Mouse (Mus musculus): ENCODE data around the gene Il18rap. TPM values are rescaled to one million over a fixed set of nuclear protein-coding genes. Genes with fewer than 3 reads are reported as not detected.

Gene Il18rap
- polyA plus RNA-seq, 1 experiment from 2014 or later = 0.13 TPM

GRCm38 (mm10) chr1:40476756-40477155 lies 38.4 kb upstream of the Il18rap start:
- Histone ChIP-seq H3K27me3 (ENCODE audit: control insufficient read depth, insufficient read depth, low read length) (no peaks in the 10 kb centered on the region), H3K9me3 (ENCODE audit: control insufficient read depth, low read length) (no peaks in the 10 kb centered on the region), H3K36me3 (replicated peaks; ENCODE audit: control insufficient read depth, insufficient read depth) (no peaks in the 10 kb centered on the region), H3K9ac (no peak overlapping the region), H3K4me1 (replicated peaks; ENCODE audit: control insufficient read depth, insufficient read depth, low read length) (no peaks in the 10 kb centered on the region), H3K27ac (no peak overlapping the region), H3K4me3 (replicated peaks; ENCODE audit: low read length) (no peak overlapping the region), H3K4me2 (replicated peaks) (no peak overlapping the region)
- 71% methylated on average over 4 of the region's 4 CpGs for whole genome bisulfite sequencing
- DNase-seq (ENCODE audit: low spot score) = no peak
- no peak for ATAC-seq (ENCODE audit: low FRiP score)

DNA sequence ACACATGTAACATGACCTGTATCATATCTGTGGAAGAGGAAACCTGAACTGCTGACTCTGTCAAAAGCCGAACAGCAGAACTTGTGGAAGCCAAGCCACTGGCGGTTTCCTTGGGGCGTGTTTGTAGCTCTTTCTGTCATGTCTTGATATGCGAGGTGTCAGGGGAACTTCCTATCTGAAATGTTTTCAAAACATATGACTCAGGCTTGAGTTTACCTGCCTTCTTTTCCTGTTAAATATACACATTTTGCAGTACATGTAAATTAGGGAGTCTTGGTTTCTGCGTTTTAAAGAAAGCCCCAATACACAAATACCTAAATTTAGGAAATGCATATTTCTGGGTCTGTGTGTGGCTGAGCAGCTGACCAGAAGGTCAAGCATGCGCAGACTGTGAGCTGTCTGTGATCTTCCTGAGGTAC lies 35.6 kb upstream of the Il18rap start:
- H3K9me3 ChIP-seq (ENCODE audit: control insufficient read depth, low read length) = no peaks in the 10 kb centered on the region
- ATAC-seq (ENCODE audit: low FRiP score) = no peak
- no peak overlapping the region for H3K27ac ChIP-seq
- no peak overlapping the region for H3K9ac ChIP-seq
- no peak overlapping the region for H3K4me3 ChIP-seq (replicated peaks; ENCODE audit: low read length)
- H3K4me2 ChIP-seq (replicated peaks) = no peak overlapping the region
- no peaks in the 10 kb centered on the region for H3K27me3 ChIP-seq (ENCODE audit: control insufficient read depth, insufficient read depth, low read length)
- 87% methylated on average over 6 of the region's 6 CpGs for WGBS
- no peaks in the 10 kb centered on the region for H3K4me1 ChIP-seq (replicated peaks; ENCODE audit: control insufficient read depth, insufficient read depth, low read length)
- no peaks in the 10 kb centered on the region for H3K36me3 ChIP-seq (replicated peaks; ENCODE audit: control insufficient read depth, insufficient read depth)
- no peak for DNase-seq (ENCODE audit: low spot score)

- Histone ChIP-seq H3K4me1 (replicated peaks; ENCODE audit: control insufficient read depth, insufficient read depth, low read length) (no peaks in the 10 kb centered on the region), H3K27ac (no peak overlapping the region), H3K27me3 (ENCODE audit: control insufficient read depth, insufficient read depth, low read length) (no peaks in the 10 kb centered on the region), H3K4me3 (replicated peaks; ENCODE audit: low read length) (no peak overlapping the region), H3K9me3 (ENCODE audit: control insufficient read depth, low read length) (no peaks in the 10 kb centered on the region), H3K4me2 (replicated peaks) (no peak overlapping the region), H3K9ac (no peak overlapping the region), H3K36me3 (replicated peaks; ENCODE audit: control insufficient read depth, insufficient read depth) (no peaks in the 10 kb centered on the region)
- WGBS = 92% methylated on average over 4 of the region's 4 CpGs
- ATAC-seq (ENCODE audit: low FRiP score) = no peak
- DNase-seq (ENCODE audit: low spot score) = no peak
These were observed 20.6 kb upstream of the Il18rap start for GRCm38 (mm10) chr1:40494594-40494993.

GRCm38 (mm10) chr1:40499708-40500107 lies 15.5 kb upstream of the Il18rap start:
- H3K27ac ChIP-seq = no peak overlapping the region
- H3K9ac ChIP-seq = no peak overlapping the region
- H3K27me3 ChIP-seq (ENCODE audit: control insufficient read depth, insufficient read depth, low read length) = no peaks in the 10 kb centered on the region
- H3K9me3 ChIP-seq (ENCODE audit: control insufficient read depth, low read length) = no peaks in the 10 kb centered on the region
- H3K36me3 ChIP-seq (replicated peaks; ENCODE audit: control insufficient read depth, insufficient read depth) = no peaks in the 10 kb centered on the region
- ATAC-seq (ENCODE audit: low FRiP score) = no peak
- H3K4me3 ChIP-seq (replicated peaks; ENCODE audit: low read length) = no peak overlapping the region
- no peak for DNase-seq (ENCODE audit: low spot score)
- H3K4me1 ChIP-seq (replicated peaks; ENCODE audit: control insufficient read depth, insufficient read depth, low read length) = no peaks in the 10 kb centered on the region
- WGBS = 95% methylated on average over 1 of the region's 1 CpGs
- no peak overlapping the region for H3K4me2 ChIP-seq (replicated peaks)

GRCm38 (mm10) chr1:40501126-40501525 lies 14.0 kb upstream of the Il18rap start:
- Histone ChIP-seq H3K9me3 (ENCODE audit: control insufficient read depth, low read length) (no peaks in the 10 kb centered on the region), H3K27ac (no peak overlapping the region), H3K4me2 (replicated peaks) (no peak overlapping the region), H3K36me3 (replicated peaks; ENCODE audit: control insufficient read depth, insufficient read depth) (no peaks in the 10 kb centered on the region), H3K27me3 (ENCODE audit: control insufficient read depth, insufficient read depth, low read length) (no peaks in the 10 kb centered on the region), H3K4me1 (replicated peaks; ENCODE audit: control insufficient read depth, insufficient read depth, low read length) (no peaks in the 10 kb centered on the region), H3K9ac (no peak overlapping the region), H3K4me3 (replicated peaks; ENCODE audit: low read length) (no peak overlapping the region)
- WGBS = 89% methylated on average over 4 of the region's 4 CpGs
- DNase-seq (ENCODE audit: low spot score) (no peak), ATAC-seq (ENCODE audit: low FRiP score) (no peak)

GRCm38 (mm10) chr1:40501546-40502398 lies 13.4 kb upstream of the Il18rap start:
- DNase-seq (ENCODE audit: low spot score) (no peak), ATAC-seq (ENCODE audit: low FRiP score) (no peak)
- Histone ChIP-seq H3K9ac (no peak overlapping the region), H3K4me3 (replicated peaks; ENCODE audit: low read length) (no peak overlapping the region), H3K27ac (no peak overlapping the region), H3K36me3 (replicated peaks; ENCODE audit: control insufficient read depth, insufficient read depth) (no peaks in the 10 kb centered on the region), H3K4me2 (replicated peaks) (no peak overlapping the region), H3K4me1 (replicated peaks; ENCODE audit: control insufficient read depth, insufficient read depth, low read length) (no peaks in the 10 kb centered on the region), H3K9me3 (ENCODE audit: control insufficient read depth, low read length) (no peaks in the 10 kb centered on the region), H3K27me3 (ENCODE audit: control insufficient read depth, insufficient read depth, low read length) (no peaks in the 10 kb centered on the region)
- 89% methylated on average over 11 of the region's 11 CpGs for WGBS

- WGBS = 82% methylated on average over 5 of the region's 5 CpGs
- Histone ChIP-seq H3K27ac (no peak overlapping the region), H3K4me1 (replicated peaks; ENCODE audit: control insufficient read depth, insufficient read depth, low read length) (no peaks in the 10 kb centered on the region), H3K4me2 (replicated peaks) (no peak overlapping the region), H3K4me3 (replicated peaks; ENCODE audit: low read length) (no peak overlapping the region), H3K9ac (no peak overlapping the region), H3K27me3 (ENCODE audit: control insufficient read depth, insufficient read depth, low read length) (no peaks in the 10 kb centered on the region), H3K9me3 (ENCODE audit: control insufficient read depth, low read length) (no peaks in the 10 kb centered on the region), H3K36me3 (replicated peaks; ENCODE audit: control insufficient read depth, insufficient read depth) (no peaks in the 10 kb centered on the region)
- no peak for ATAC-seq (ENCODE audit: low FRiP score)
- DNase-seq (ENCODE audit: low spot score) = no peak
These were observed 10.6 kb upstream of the Il18rap start for GRCm38 (mm10) chr1:40504548-40504947.

GRCm38 (mm10) chr1:40516364-40516763 lies 1.2 kb downstream of the Il18rap start:
- 94% methylated on average over 6 of the region's 6 CpGs for WGBS
- H3K36me3 ChIP-seq (replicated peaks; ENCODE audit: control insufficient read depth, insufficient read depth) = no peaks in the 10 kb centered on the region
- H3K9me3 ChIP-seq (ENCODE audit: control insufficient read depth, low read length) = no peaks in the 10 kb centered on the region
- no peak for DNase-seq (ENCODE audit: low spot score)
- no peaks in the 10 kb centered on the region for H3K4me1 ChIP-seq (replicated peaks; ENCODE audit: control insufficient read depth, insufficient read depth, low read length)
- no peak overlapping the region for H3K27ac ChIP-seq
- no peak overlapping the region for H3K4me2 ChIP-seq (replicated peaks)
- no peak overlapping the region for H3K4me3 ChIP-seq (replicated peaks; ENCODE audit: low read length)
- H3K27me3 ChIP-seq (ENCODE audit: control insufficient read depth, insufficient read depth, low read length) = no peaks in the 10 kb centered on the region
- no peak overlapping the region for H3K9ac ChIP-seq
- no peak for ATAC-seq (ENCODE audit: low FRiP score)

DNA sequence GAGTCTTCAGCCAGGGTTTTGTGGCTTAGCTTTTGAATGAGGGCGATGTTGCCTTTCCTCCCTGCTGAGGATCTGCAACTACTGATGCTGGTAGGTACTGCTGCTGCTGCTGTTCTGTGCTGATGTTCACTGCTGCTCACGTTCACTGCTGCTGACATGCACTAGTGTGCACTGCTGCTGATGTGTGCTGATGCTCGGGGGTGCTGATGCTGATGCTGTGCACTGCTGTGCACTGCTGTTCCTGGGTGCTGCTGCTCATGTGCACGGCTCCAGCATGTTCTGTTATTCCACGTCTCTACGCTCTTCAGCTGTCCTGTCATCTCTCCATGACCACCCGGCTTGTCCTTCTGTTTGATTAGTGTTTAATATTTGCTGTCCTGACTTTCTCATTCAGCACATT lies 7.8 kb downstream of the Il18rap start:
- H3K4me1 ChIP-seq (replicated peaks; ENCODE audit: control insufficient read depth, insufficient read depth, low read length) = no peaks in the 10 kb centered on the region
- DNase-seq (ENCODE audit: low spot score) = no peak
- H3K27me3 ChIP-seq (ENCODE audit: control insufficient read depth, insufficient read depth, low read length) = no peaks in the 10 kb centered on the region
- H3K4me2 ChIP-seq (replicated peaks) = no peak overlapping the region
- H3K27ac ChIP-seq = no peak overlapping the region
- H3K9ac ChIP-seq = no peak overlapping the region
- no peak for ATAC-seq (ENCODE audit: low FRiP score)
- H3K36me3 ChIP-seq (replicated peaks; ENCODE audit: control insufficient read depth, insufficient read depth) = no peaks in the 10 kb centered on the region
- no peaks in the 10 kb centered on the region for H3K9me3 ChIP-seq (ENCODE audit: control insufficient read depth, low read length)
- 83% methylated on average over 7 of the region's 7 CpGs for WGBS
- H3K4me3 ChIP-seq (replicated peaks; ENCODE audit: low read length) = no peak overlapping the region

Data from hindbrain, embryonic 14.5 days (tissue).